Mouse (Mus musculus): ENCODE results near the gene Ksr2. TPM values are rescaled to one million over a fixed set of nuclear protein-coding genes. Genes with fewer than 3 reads are reported as not detected.

The Ksr2 gene
- total and polyA plus RNA-seq, 2 experiments: 0.06 to 0.09 TPM

DNA sequence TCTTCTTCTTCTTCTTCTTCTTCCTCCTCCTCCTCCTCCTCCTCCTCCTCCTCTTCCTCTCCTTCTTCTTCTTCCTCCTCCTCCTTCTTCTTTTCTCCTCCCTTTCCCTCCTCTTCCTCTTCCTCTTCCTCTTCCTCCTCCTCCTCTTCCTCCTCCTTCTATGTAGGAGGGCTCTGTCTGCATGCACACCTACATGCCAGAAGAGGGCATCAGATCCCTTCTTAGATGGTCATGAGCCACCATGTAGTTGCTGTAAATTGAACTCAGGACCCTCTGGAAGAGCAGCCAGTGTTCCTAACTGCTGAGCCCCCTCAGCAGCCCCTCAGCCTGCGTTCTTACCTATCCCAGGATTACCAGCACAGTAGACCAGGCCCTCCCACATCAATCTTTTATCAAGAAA is 170.6 kb downstream of the Ksr2 start:
- Histone ChIP-seq H3K4me3 (ENCODE audit: insufficient read depth, low read depth, low read length) (no peak overlapping the region), H3K4me1 (ENCODE audit: control insufficient read depth, insufficient read depth, low read length) (no peaks in the 10 kb centered on the region), H3K9ac (ENCODE audit: low read depth, low read length) (no peak overlapping the region), H3K27me3 (ENCODE audit: control insufficient read depth, insufficient read depth, low read length) (no peaks in the 10 kb centered on the region), H3K79me2 (ENCODE audit: control insufficient read depth, insufficient read depth, low read length) (no peaks in the 10 kb centered on the region), H3K27ac (replicated peaks; ENCODE audit: insufficient read depth, low read depth, low read length) (no peak overlapping the region), H3K36me3 (ENCODE audit: control insufficient read depth, insufficient read depth, low read length) (no peaks in the 10 kb centered on the region)
- WGBS: 24% methylated on average over 1 of the region's 1 CpGs
- no peak for DNase-seq (ENCODE audit: extremely low read depth, low read depth, low spot score)
- TF ChIP-seq CTCF (IDR thresholded peaks at IDR 0.05; ENCODE audit: low read depth, low read length) (no peak), POLR2A (IDR thresholded peaks at IDR 0.05; ENCODE audit: extremely low read depth, insufficient read depth, low read length) (no peak)

GRCm38 (mm10) chr5:117589266-117589665 is 175.5 kb downstream of the Ksr2 start:
- no peaks in the 10 kb centered on the region for H3K36me3 ChIP-seq (ENCODE audit: control insufficient read depth, insufficient read depth, low read length)
- no peaks in the 10 kb centered on the region for H3K27me3 ChIP-seq (ENCODE audit: control insufficient read depth, insufficient read depth, low read length)
- no peak overlapping the region for H3K4me3 ChIP-seq (ENCODE audit: insufficient read depth, low read depth, low read length)
- H3K4me1 ChIP-seq (ENCODE audit: control insufficient read depth, insufficient read depth, low read length): no peaks in the 10 kb centered on the region
- H3K9ac ChIP-seq (ENCODE audit: low read depth, low read length): no peak overlapping the region
- H3K79me2 ChIP-seq (ENCODE audit: control insufficient read depth, insufficient read depth, low read length): no peaks in the 10 kb centered on the region
- no peak for TF ChIP-seq POLR2A (IDR thresholded peaks at IDR 0.05; ENCODE audit: extremely low read depth, insufficient read depth, low read length)
- TF ChIP-seq CTCF (IDR thresholded peaks at IDR 0.05; ENCODE audit: low read depth, low read length): no peak
- DNase-seq (ENCODE audit: extremely low read depth, low read depth, low spot score): no peak
- no peak overlapping the region for H3K27ac ChIP-seq (replicated peaks; ENCODE audit: insufficient read depth, low read depth, low read length)
- 66% methylated on average over 6 of the region's 6 CpGs for WGBS

GRCm38 (mm10) chr5:117593273-117593672 is 179.5 kb downstream of the Ksr2 start:
- Histone ChIP-seq H3K27me3 (ENCODE audit: control insufficient read depth, insufficient read depth, low read length) (no peaks in the 10 kb centered on the region), H3K4me1 (ENCODE audit: control insufficient read depth, insufficient read depth, low read length) (no peaks in the 10 kb centered on the region), H3K79me2 (ENCODE audit: control insufficient read depth, insufficient read depth, low read length) (no peaks in the 10 kb centered on the region), H3K9ac (ENCODE audit: low read depth, low read length) (no peak overlapping the region), H3K4me3 (ENCODE audit: insufficient read depth, low read depth, low read length) (no peak overlapping the region), H3K36me3 (ENCODE audit: control insufficient read depth, insufficient read depth, low read length) (no peaks in the 10 kb centered on the region), H3K27ac (replicated peaks; ENCODE audit: insufficient read depth, low read depth, low read length) (no peak overlapping the region)
- WGBS: 27% methylated on average over 19 of the region's 19 CpGs
- TF ChIP-seq CTCF (IDR thresholded peaks at IDR 0.05; ENCODE audit: low read depth, low read length) (no peak), POLR2A (IDR thresholded peaks at IDR 0.05; ENCODE audit: extremely low read depth, insufficient read depth, low read length) (no peak)
- no peak for DNase-seq (ENCODE audit: extremely low read depth, low read depth, low spot score)

- no peak for DNase-seq (ENCODE audit: extremely low read depth, low read depth, low spot score)
- H3K79me2 ChIP-seq (ENCODE audit: control insufficient read depth, insufficient read depth, low read length): no peaks in the 10 kb centered on the region
- no peaks in the 10 kb centered on the region for H3K4me1 ChIP-seq (ENCODE audit: control insufficient read depth, insufficient read depth, low read length)
- H3K27me3 ChIP-seq (ENCODE audit: control insufficient read depth, insufficient read depth, low read length): no peaks in the 10 kb centered on the region
- no peak overlapping the region for H3K9ac ChIP-seq (ENCODE audit: low read depth, low read length)
- no peak overlapping the region for H3K4me3 ChIP-seq (ENCODE audit: insufficient read depth, low read depth, low read length)
- WGBS: 82% methylated on average over 3 of the region's 3 CpGs
- no peak for TF ChIP-seq POLR2A (IDR thresholded peaks at IDR 0.05; ENCODE audit: extremely low read depth, insufficient read depth, low read length)
- no peak for TF ChIP-seq CTCF (IDR thresholded peaks at IDR 0.05; ENCODE audit: low read depth, low read length)
- H3K27ac ChIP-seq (replicated peaks; ENCODE audit: insufficient read depth, low read depth, low read length): no peak overlapping the region
- no peaks in the 10 kb centered on the region for H3K36me3 ChIP-seq (ENCODE audit: control insufficient read depth, insufficient read depth, low read length)
These were observed 183.0 kb downstream of the Ksr2 start for GRCm38 (mm10) chr5:117596803-117597202.

GRCm38 (mm10) chr5:117602026-117602425 is 188.2 kb downstream of the Ksr2 start:
- Histone ChIP-seq H3K36me3 (ENCODE audit: control insufficient read depth, insufficient read depth, low read length) (no peaks in the 10 kb centered on the region), H3K27me3 (ENCODE audit: control insufficient read depth, insufficient read depth, low read length) (no peaks in the 10 kb centered on the region), H3K4me3 (ENCODE audit: insufficient read depth, low read depth, low read length) (no peak overlapping the region), H3K79me2 (ENCODE audit: control insufficient read depth, insufficient read depth, low read length) (no peaks in the 10 kb centered on the region), H3K27ac (replicated peaks; ENCODE audit: insufficient read depth, low read depth, low read length) (no peak overlapping the region), H3K4me1 (ENCODE audit: control insufficient read depth, insufficient read depth, low read length) (no peaks in the 10 kb centered on the region), H3K9ac (ENCODE audit: low read depth, low read length) (no peak overlapping the region)
- 58% methylated on average over 9 of the region's 9 CpGs for WGBS
- DNase-seq (ENCODE audit: extremely low read depth, low read depth, low spot score): no peak
- TF ChIP-seq CTCF (IDR thresholded peaks at IDR 0.05; ENCODE audit: low read depth, low read length) (no peak), POLR2A (IDR thresholded peaks at IDR 0.05; ENCODE audit: extremely low read depth, insufficient read depth, low read length) (no peak)

- DNase-seq (ENCODE audit: extremely low read depth, low read depth, low spot score): no peak
These were observed 194.0 kb downstream of the Ksr2 start for GRCm38 (mm10) chr5:117607761-117608309.

More at GRCm38 (mm10) chr5:117607761-117608309, 194.0 kb downstream of the Ksr2 start:
- H3K9ac ChIP-seq (ENCODE audit: low read depth, low read length): no peak overlapping the region
- H3K79me2 ChIP-seq (ENCODE audit: control insufficient read depth, insufficient read depth, low read length): no peaks in the 10 kb centered on the region
- H3K4me1 ChIP-seq (ENCODE audit: control insufficient read depth, insufficient read depth, low read length): no peaks in the 10 kb centered on the region
- no peaks in the 10 kb centered on the region for H3K36me3 ChIP-seq (ENCODE audit: control insufficient read depth, insufficient read depth, low read length)
- WGBS: 78% methylated on average over 15 of the region's 15 CpGs
- TF ChIP-seq CTCF (IDR thresholded peaks at IDR 0.05; ENCODE audit: low read depth, low read length) (no peak), POLR2A (IDR thresholded peaks at IDR 0.05; ENCODE audit: extremely low read depth, insufficient read depth, low read length) (no peak)
- H3K27ac ChIP-seq (replicated peaks; ENCODE audit: insufficient read depth, low read depth, low read length): no peak overlapping the region
- H3K27me3 ChIP-seq (ENCODE audit: control insufficient read depth, insufficient read depth, low read length): no peaks in the 10 kb centered on the region
- H3K4me3 ChIP-seq (ENCODE audit: insufficient read depth, low read depth, low read length): no peak overlapping the region

Measured in liver, adult 2 months (tissue).